Mouse (Mus musculus) kidney, postnatal 4 days (tissue): ENCODE results near the gene Fam102a.

Source experiments
- DNase-seq, 2 experiments: peaks; one replicate each; pipeline ENCODE4 v3.0.0; 2021; ENCODE audit warnings: mixed read lengths in 2 of 2

Gene Fam102a

GRCm38 (mm10) chr2:32547380-32547779 is 12.2 kb downstream of the Fam102a start:
- DNase-seq: no peak

GRCm38 (mm10) chr2:32547964-32548739 is 13.0 kb downstream of the Fam102a start:
- peak; percentile 44 to 51 for DNase-seq

- no peak for DNase-seq
Observed at GRCm38 (mm10) chr2:32549171-32549570, 14.0 kb downstream of the Fam102a start.

GRCm38 (mm10) chr2:32549764-32550163 is 14.6 kb downstream of the Fam102a start:
- DNase-seq: peak; percentile 34 to 35

GRCm38 (mm10) chr2:32551236-32551635 is 16.1 kb downstream of the Fam102a start:
- DNase-seq: no peak

- DNase-seq: no peak
Observed at GRCm38 (mm10) chr2:32553592-32554148, 18.5 kb downstream of the Fam102a start.

GRCm38 (mm10) chr2:32555484-32555883 is 20.4 kb downstream of the Fam102a start:
- DNase-seq: peak in 1 of 2 experiments; percentile 39

GRCm38 (mm10) chr2:32556019-32556418 is 20.9 kb downstream of the Fam102a start:
- no peak for DNase-seq

GRCm38 (mm10) chr2:32559570-32559969 is 24.4 kb downstream of the Fam102a start:
- no peak for DNase-seq

- DNase-seq: peak; percentile 70 to 80
Observed at GRCm38 (mm10) chr2:32566536-32567063, 31.5 kb downstream of the Fam102a start.

- DNase-seq: peak; percentile 26 to 35
Observed at GRCm38 (mm10) chr2:32568149-32568548, 33.0 kb downstream of the Fam102a start.

- no peak for DNase-seq
Observed at GRCm38 (mm10) chr2:32568941-32569340, 33.8 kb downstream of the Fam102a start.

GRCm38 (mm10) chr2:32570698-32571494 is 35.8 kb downstream of the Fam102a start, which contains the start of gene Dpm2:
TSS of gene Dpm2 (plus strand) at chr2:32570858.
- peak; percentile 91 to 94 for DNase-seq

- no peak for DNase-seq
Observed at GRCm38 (mm10) chr2:32572196-32572595, 37.1 kb downstream of the Fam102a start.

- no peak for DNase-seq
Observed at GRCm38 (mm10) chr2:32574497-32574896, 39.4 kb downstream of the Fam102a start, which contains the start of gene Pip5kl1. TSS of gene Pip5kl1 (plus strand) at chr2:32574797.

GRCm38 (mm10) chr2:32574901-32575585 is 39.9 kb downstream of the Fam102a start:
- peak; percentile 73 to 74 for DNase-seq

- DNase-seq: peak; percentile 60 to 71
Observed at GRCm38 (mm10) chr2:32575586-32576160, 40.5 kb downstream of the Fam102a start, which contains the start of gene 9430097D07Rik. TSS of gene 9430097D07Rik (minus strand) at chr2:32575684.

GRCm38 (mm10) chr2:32576532-32576931 is 41.4 kb downstream of the Fam102a start:
- no peak for DNase-seq

GRCm38 (mm10) chr2:32578146-32579046 is 43.3 kb downstream of the Fam102a start:
- DNase-seq: peak; percentile 61 to 73

GRCm38 (mm10) chr2:32581450-32582095 is 46.4 kb downstream of the Fam102a start:
- peak; percentile 69 to 73 for DNase-seq
